Mouse (Mus musculus) forebrain, embryonic 15.5 days (tissue): ENCODE measurements around the gene Slc3a2. TPM values are rescaled to one million over a fixed set of nuclear protein-coding genes. Genes with fewer than 3 reads are reported as not detected.

Experiments used
- ATAC-seq: fragments of 200-750 bp; cut with Nextera tagmentation; replicated peaks from 2 replicates; pipeline ENCODE4 v1.8.0; 2017; ENCODE audit warnings: mild to moderate bottlenecking, moderate TSS enrichment, moderate library complexity
- H3K27ac ChIP-seq: fragments of 300-500 bp; sonication (generic); replicated peaks from 2 replicates; pipeline ENCODE4 v1.5.1; 2015; ENCODE audit warnings: mild to moderate bottlenecking, inconsistent platforms
- H3K27me3 ChIP-seq: fragments of 300-500 bp; sonication (generic); 2 replicates; pipeline ENCODE4 v1.6.1; 2015; ENCODE audit warnings: inconsistent platforms
- H3K36me3 ChIP-seq: fragments of 300-500 bp; sonication (generic); 2 replicates; pipeline ENCODE4 v1.6.1; 2015; ENCODE audit warnings: mild to moderate bottlenecking, inconsistent platforms
- H3K4me1 ChIP-seq: fragments of 300-500 bp; sonication (generic); 2 replicates; pipeline ENCODE4 v1.6.1; 2015; ENCODE audit warnings: inconsistent platforms
- H3K4me2 ChIP-seq: fragments of 300-500 bp; sonication (generic); replicated peaks from 2 replicates; pipeline ENCODE4 v1.6.1; 2015; ENCODE audit warnings: mild to moderate bottlenecking, inconsistent platforms
- H3K4me3 ChIP-seq: fragments of 300-500 bp; sonication (generic); 2 replicates; pipeline ENCODE4 v1.5.1; 2015; ENCODE audit warnings: mild to moderate bottlenecking, inconsistent platforms
- H3K9ac ChIP-seq: fragments of 300-500 bp; sonication (generic); replicated peaks from 2 replicates; pipeline ENCODE4 v1.6.1; 2015; ENCODE audit warnings: mild to moderate bottlenecking, inconsistent platforms
- H3K9me3 ChIP-seq: fragments of 300-500 bp; sonication (generic); 2 replicates; pipeline ENCODE4 v1.6.1; 2016; ENCODE audit warnings: inconsistent platforms
- WGBS: fragments of 180-500 bp; shearing (Covaris S2); methylation state at CpG from one replicate; pipeline ENCODE4 v1.1.7; 2015; ENCODE audit warnings: mixed read lengths; 5-methylcytosine and 5-hydroxymethylcytosine counted together
- polyA plus RNA-seq: library from polyadenylated mRNA; unstranded; fragments of >200 nt; fragmentation: Nextera tagmentation; extraction: Ambion mirVana; gene quantifications from 2 replicates; pipeline ENCODE4 v1.2.1, GENCODE M21; 2015

Slc3a2 gene
- polyA plus RNA-seq, 1 experiment from 2014 or later: 171 TPM

- H3K27ac ChIP-seq: no peak overlapping the region
- no peak for ATAC-seq
- H3K36me3 ChIP-seq: peaks cover 11% of the 10 kb centered on the region
- no peak overlapping the region for H3K4me3 ChIP-seq
- 62% methylated on average over 3 of the region's 3 CpGs for WGBS
- no peaks in the 10 kb centered on the region for H3K9me3 ChIP-seq
- no peaks in the 10 kb centered on the region for H3K27me3 ChIP-seq
- no peak overlapping the region for H3K4me2 ChIP-seq
- no peak overlapping the region for H3K9ac ChIP-seq
- H3K4me1 ChIP-seq: no peaks in the 10 kb centered on the region
These were observed 20.7 kb downstream of the Slc3a2 start for GRCm38 (mm10) chr19:8702458-8702857.

- Histone ChIP-seq H3K4me3 (no peak overlapping the region), H3K36me3 (no peaks in the 10 kb centered on the region), H3K27ac (no peak overlapping the region), H3K4me2 (no peak overlapping the region), H3K4me1 (no peaks in the 10 kb centered on the region), H3K9me3 (no peaks in the 10 kb centered on the region), H3K27me3 (no peaks in the 10 kb centered on the region), H3K9ac (no peak overlapping the region)
- no peak for ATAC-seq
- WGBS: 81% methylated on average over 9 of the region's 9 CpGs
These were observed 23.5 kb downstream of the Slc3a2 start for GRCm38 (mm10) chr19:8699652-8700051.

GRCm38 (mm10) chr19:8695330-8695729, 27.8 kb downstream of the Slc3a2 start:
- Histone ChIP-seq H3K36me3 (no peaks in the 10 kb centered on the region), H3K27me3 (no peaks in the 10 kb centered on the region), H3K9ac (no peak overlapping the region), H3K9me3 (no peaks in the 10 kb centered on the region), H3K4me3 (no peak overlapping the region), H3K27ac (no peak overlapping the region), H3K4me2 (no peak overlapping the region), H3K4me1 (peaks cover 5% of the 10 kb centered on the region; the same call in 1 of the 2 replicates)
- no peak for ATAC-seq
- 52% methylated on average over 6 of the region's 6 CpGs for WGBS

GRCm38 (mm10) chr19:8692740-8693139, 30.4 kb downstream of the Slc3a2 start:
- H3K27ac ChIP-seq: peak overlapping the region; percentile 75
- no peak overlapping the region for H3K4me3 ChIP-seq
- H3K27me3 ChIP-seq: no peaks in the 10 kb centered on the region
- WGBS: 78% methylated on average over 5 of the region's 5 CpGs
- no peak overlapping the region for H3K4me2 ChIP-seq
- no peak for ATAC-seq
- H3K9ac ChIP-seq: no peak overlapping the region
- H3K4me1 ChIP-seq: peaks cover 5% of the 10 kb centered on the region; the same call in 1 of the 2 replicates
- no peaks in the 10 kb centered on the region for H3K36me3 ChIP-seq
- H3K9me3 ChIP-seq: no peaks in the 10 kb centered on the region

GRCm38 (mm10) chr19:8691871-8692539, 31.2 kb downstream of the Slc3a2 start:
- H3K4me2 ChIP-seq: no peak overlapping the region
- H3K4me3 ChIP-seq: no peak overlapping the region
- H3K36me3 ChIP-seq: no peaks in the 10 kb centered on the region
- ATAC-seq: no peak; the same call in 1 of the 2 replicates
- H3K4me1 ChIP-seq: peaks cover 5% of the 10 kb centered on the region; the same call in 1 of the 2 replicates
- no peaks in the 10 kb centered on the region for H3K9me3 ChIP-seq
- peak overlapping the region; percentile 75 for H3K27ac ChIP-seq
- no peak overlapping the region for H3K9ac ChIP-seq
- WGBS: 37% methylated on average over 9 of the region's 9 CpGs
- H3K27me3 ChIP-seq: no peaks in the 10 kb centered on the region

- Histone ChIP-seq H3K36me3 (no peaks in the 10 kb centered on the region), H3K27ac (no peak overlapping the region), H3K4me3 (no peak overlapping the region), H3K4me2 (no peak overlapping the region), H3K4me1 (no peaks in the 10 kb centered on the region), H3K27me3 (no peaks in the 10 kb centered on the region), H3K9ac (no peak overlapping the region), H3K9me3 (no peaks in the 10 kb centered on the region)
- WGBS: 75% methylated on average over 2 of the region's 2 CpGs
- no peak for ATAC-seq
These were observed 39.5 kb downstream of the Slc3a2 start for GRCm38 (mm10) chr19:8683627-8684026.

GRCm38 (mm10) chr19:8682996-8683395, 40.2 kb downstream of the Slc3a2 start:
- Histone ChIP-seq H3K27me3 (no peaks in the 10 kb centered on the region), H3K9me3 (no peaks in the 10 kb centered on the region), H3K4me1 (no peaks in the 10 kb centered on the region), H3K4me2 (no peak overlapping the region), H3K4me3 (no peak overlapping the region), H3K9ac (no peak overlapping the region), H3K27ac (no peak overlapping the region), H3K36me3 (no peaks in the 10 kb centered on the region)
- WGBS: 4% methylated on average over 3 of the region's 3 CpGs
- peak; percentile 81 for ATAC-seq

- Histone ChIP-seq H3K4me3 (no peak overlapping the region), H3K4me2 (no peak overlapping the region), H3K4me1 (no peaks in the 10 kb centered on the region), H3K27me3 (no peaks in the 10 kb centered on the region), H3K27ac (no peak overlapping the region), H3K9ac (no peak overlapping the region), H3K36me3 (no peaks in the 10 kb centered on the region), H3K9me3 (no peaks in the 10 kb centered on the region)
- peak; percentile 13; the same call in 1 of the 2 replicates for ATAC-seq
- WGBS: 92% methylated on average over 4 of the region's 4 CpGs
These were observed 41.4 kb downstream of the Slc3a2 start for GRCm38 (mm10) chr19:8681633-8682362.

- ATAC-seq: no peak
- H3K4me2 ChIP-seq: no peak overlapping the region
- H3K4me3 ChIP-seq: no peak overlapping the region
- no peaks in the 10 kb centered on the region for H3K27me3 ChIP-seq
- no peaks in the 10 kb centered on the region for H3K36me3 ChIP-seq
- H3K9ac ChIP-seq: no peak overlapping the region
- 33% methylated on average over 18 of the region's 18 CpGs for WGBS
- H3K27ac ChIP-seq: peak overlapping the region; percentile 9; the same call in 1 of the 2 replicates
- no peaks in the 10 kb centered on the region for H3K9me3 ChIP-seq
- no peaks in the 10 kb centered on the region for H3K4me1 ChIP-seq
These were observed 44.0 kb downstream of the Slc3a2 start for GRCm38 (mm10) chr19:8679031-8679779.

- H3K4me2 ChIP-seq: no peak overlapping the region
- no peaks in the 10 kb centered on the region for H3K27me3 ChIP-seq
- no peak overlapping the region for H3K9ac ChIP-seq
- H3K4me1 ChIP-seq: no peaks in the 10 kb centered on the region
- H3K9me3 ChIP-seq: no peaks in the 10 kb centered on the region
- no peak overlapping the region for H3K27ac ChIP-seq
- ATAC-seq: no peak
- WGBS: 77% methylated on average over 9 of the region's 9 CpGs
- H3K4me3 ChIP-seq: no peak overlapping the region
- no peaks in the 10 kb centered on the region for H3K36me3 ChIP-seq
These were observed 49.7 kb downstream of the Slc3a2 start for GRCm38 (mm10) chr19:8673336-8674063.

GRCm38 (mm10) chr19:8672859-8673258, 50.3 kb downstream of the Slc3a2 start:
- no peaks in the 10 kb centered on the region for H3K4me1 ChIP-seq
- no peak overlapping the region for H3K4me2 ChIP-seq
- no peak for ATAC-seq
- no peaks in the 10 kb centered on the region for H3K27me3 ChIP-seq
- no peaks in the 10 kb centered on the region for H3K36me3 ChIP-seq
- no peak overlapping the region for H3K27ac ChIP-seq
- H3K9ac ChIP-seq: no peak overlapping the region
- WGBS: 86% methylated on average over 3 of the region's 3 CpGs
- H3K9me3 ChIP-seq: no peaks in the 10 kb centered on the region
- no peak overlapping the region for H3K4me3 ChIP-seq
